Mouse (Mus musculus): Measurements from ENCODE around the gene Kif5a.

The Kif5a gene

GRCm38 (mm10) chr10:127289573-127290191 lies 26.5 kb upstream of the Kif5a start:
- DNase-seq (ENCODE audit: low spot score in 2 of 2), result peak in 1 of 2 experiments; percentile 39

GRCm38 (mm10) chr10:127288800-127289572 lies 25.8 kb upstream of the Kif5a start, which contains the start of gene Mbd6:
Mbd6 (minus strand) TSS chr10:127289018.
- peak; percentile 84 to 87 for DNase-seq (ENCODE audit: low spot score in 2 of 2)

DNA sequence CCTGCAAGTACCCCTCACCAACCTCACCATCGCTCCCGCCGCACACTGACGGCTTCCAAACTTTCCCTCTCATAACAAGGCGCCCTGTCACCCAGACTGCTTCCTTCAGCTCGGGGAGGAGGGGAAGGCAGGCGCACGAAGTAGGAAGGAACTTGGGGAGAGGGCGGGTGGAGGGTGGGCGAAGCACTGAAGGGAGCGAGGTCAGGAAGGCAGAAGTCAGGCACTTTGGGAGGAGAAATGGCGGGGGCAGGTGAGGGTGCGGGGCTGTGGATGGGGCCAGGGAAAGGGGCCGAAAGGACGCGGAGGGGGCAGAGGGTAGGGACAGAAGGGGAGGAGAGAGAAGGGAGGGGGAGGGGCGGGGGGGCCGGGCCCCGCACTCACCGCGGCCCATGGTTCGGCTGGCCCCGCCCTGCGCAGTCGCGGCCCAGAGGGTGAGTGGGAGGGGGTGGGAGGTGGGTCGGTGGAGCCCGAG lies 25.2 kb upstream of the Kif5a start:
- peak in 1 of 2 experiments; percentile 38 for DNase-seq (ENCODE audit: low spot score in 2 of 2)

- DNase-seq (ENCODE audit: low spot score in 2 of 2), result no peak
Observed at GRCm38 (mm10) chr10:127287936-127288293, 24.8 kb upstream of the Kif5a start.

GRCm38 (mm10) chr10:127287271-127287935 lies 24.3 kb upstream of the Kif5a start:
- DNase-seq (ENCODE audit: low spot score in 2 of 2), result no peak

- no peak for DNase-seq (ENCODE audit: low spot score in 2 of 2)
Observed at GRCm38 (mm10) chr10:127286730-127287129, 23.6 kb upstream of the Kif5a start.

- no peak for DNase-seq (ENCODE audit: low spot score in 2 of 2)
Observed at GRCm38 (mm10) chr10:127286194-127286593, 23.0 kb upstream of the Kif5a start.

- DNase-seq (ENCODE audit: low spot score in 2 of 2), result no peak
Observed at GRCm38 (mm10) chr10:127285644-127286043, 22.5 kb upstream of the Kif5a start.

DNA sequence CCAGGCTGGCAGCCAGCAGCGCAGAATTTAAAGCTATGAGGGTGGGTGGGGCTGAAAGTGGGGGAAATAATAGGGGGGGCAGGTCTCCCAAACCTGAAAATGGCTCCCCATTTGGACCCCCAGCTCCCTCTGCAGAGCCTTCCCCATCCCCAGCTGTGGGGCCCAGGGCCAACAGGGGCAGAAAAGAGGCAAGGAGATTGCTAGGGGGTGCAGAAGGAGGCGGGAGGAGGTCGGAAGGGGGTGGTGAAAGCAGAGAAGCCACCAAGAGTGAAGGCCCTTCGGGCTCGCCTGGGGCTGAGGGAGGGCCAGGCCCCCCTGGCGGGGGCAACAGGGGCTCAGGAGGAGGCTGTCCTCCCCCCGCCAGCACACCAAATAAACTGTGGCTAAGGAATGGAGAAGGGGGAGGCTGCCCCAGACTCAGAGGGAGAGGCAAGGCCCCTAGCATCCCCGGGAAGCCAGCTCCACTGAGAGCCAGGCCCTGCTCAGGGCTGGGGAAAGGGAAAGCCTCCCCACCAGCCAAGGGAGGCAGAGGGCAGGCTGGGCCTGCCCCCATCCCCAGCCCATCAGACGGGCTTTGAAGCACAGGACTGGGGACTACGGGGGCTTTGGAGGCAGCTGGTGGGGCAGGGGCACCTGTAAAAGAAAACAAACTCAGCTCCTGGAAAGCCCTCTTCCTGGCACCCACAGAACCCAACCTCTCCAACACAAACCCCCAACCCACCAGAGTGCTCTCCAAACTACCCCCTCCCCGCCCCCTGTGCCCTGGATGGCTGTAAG lies 21.8 kb upstream of the Kif5a start:
- DNase-seq (ENCODE audit: low spot score in 2 of 2), result no peak

GRCm38 (mm10) chr10:127284105-127284622 lies 21.0 kb upstream of the Kif5a start:
- no peak for DNase-seq (ENCODE audit: low spot score in 2 of 2)

- no peak for DNase-seq (ENCODE audit: low spot score in 2 of 2)
Observed at GRCm38 (mm10) chr10:127282620-127283215, 19.6 kb upstream of the Kif5a start.

- DNase-seq (ENCODE audit: low spot score in 2 of 2), result no peak
Observed at GRCm38 (mm10) chr10:127281316-127281715, 18.2 kb upstream of the Kif5a start.

- DNase-seq (ENCODE audit: low spot score in 2 of 2), result no peak
Observed at GRCm38 (mm10) chr10:127279730-127280129, 16.6 kb upstream of the Kif5a start.

DNA sequence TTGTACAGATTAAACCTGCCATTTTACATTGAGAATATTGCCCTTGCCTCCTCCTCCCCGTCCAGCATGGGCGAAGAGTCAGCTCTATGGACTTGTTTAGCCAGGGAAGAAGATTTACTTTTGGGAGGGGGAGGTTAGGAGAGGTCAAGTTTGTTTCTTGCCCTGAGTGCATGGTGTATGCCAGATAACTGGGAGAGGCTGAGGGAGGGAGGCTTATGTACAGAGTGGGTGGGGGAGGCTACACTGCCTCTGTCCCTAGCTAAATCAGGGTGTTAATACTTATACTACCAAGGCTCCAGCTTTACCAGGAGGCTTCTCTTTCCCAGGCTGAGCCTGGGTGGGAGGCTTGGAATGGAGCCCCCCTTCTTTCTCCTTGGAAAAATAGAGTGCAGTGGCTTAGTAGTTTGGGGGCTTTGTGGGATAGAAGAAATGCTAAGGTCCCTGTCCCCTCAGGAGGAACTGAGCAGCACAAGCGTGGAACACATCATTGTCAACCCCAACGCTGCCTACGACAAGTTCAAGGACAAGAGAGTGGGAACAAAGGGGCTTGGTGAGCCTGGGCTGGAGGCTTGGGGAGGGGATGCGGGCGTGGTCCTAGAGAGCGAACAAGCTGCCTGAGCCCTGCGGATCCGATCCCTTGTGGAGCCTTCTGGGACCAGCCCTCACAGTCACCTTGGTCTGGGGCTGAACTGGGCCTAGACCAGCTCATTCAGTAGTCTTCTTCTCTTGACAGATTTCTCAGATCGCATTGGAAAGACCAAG lies 11.3 kb upstream of the Kif5a start:
- no peak for DNase-seq (ENCODE audit: low spot score in 2 of 2)

GRCm38 (mm10) chr10:127272371-127272770 lies 9.2 kb upstream of the Kif5a start:
- no peak for DNase-seq (ENCODE audit: low spot score in 2 of 2)

- DNase-seq (ENCODE audit: low spot score in 2 of 2), result no peak
Observed at GRCm38 (mm10) chr10:127269884-127270283, 6.7 kb upstream of the Kif5a start.

DNA sequence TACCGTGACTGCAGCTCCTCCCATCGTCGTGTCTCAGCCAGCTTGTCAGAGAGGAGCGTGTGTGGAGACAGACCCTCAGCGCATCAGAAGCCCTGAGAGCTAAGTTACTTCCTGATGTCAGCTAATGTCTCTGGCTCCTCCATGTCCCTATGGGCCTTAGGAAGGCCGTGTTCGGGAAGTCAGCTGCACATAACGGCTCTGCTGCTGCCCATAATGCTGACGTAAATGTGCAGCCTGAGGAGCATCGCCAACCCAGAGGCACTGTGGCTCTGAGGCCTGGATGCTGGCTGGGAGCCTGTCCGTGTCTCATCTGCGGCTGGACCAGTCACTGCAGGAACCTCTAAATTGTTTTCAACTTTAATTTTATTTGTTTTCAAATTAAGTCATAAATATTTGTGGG lies 5.9 kb upstream of the Kif5a start:
- no peak for DNase-seq (ENCODE audit: low spot score in 2 of 2)

DNA sequence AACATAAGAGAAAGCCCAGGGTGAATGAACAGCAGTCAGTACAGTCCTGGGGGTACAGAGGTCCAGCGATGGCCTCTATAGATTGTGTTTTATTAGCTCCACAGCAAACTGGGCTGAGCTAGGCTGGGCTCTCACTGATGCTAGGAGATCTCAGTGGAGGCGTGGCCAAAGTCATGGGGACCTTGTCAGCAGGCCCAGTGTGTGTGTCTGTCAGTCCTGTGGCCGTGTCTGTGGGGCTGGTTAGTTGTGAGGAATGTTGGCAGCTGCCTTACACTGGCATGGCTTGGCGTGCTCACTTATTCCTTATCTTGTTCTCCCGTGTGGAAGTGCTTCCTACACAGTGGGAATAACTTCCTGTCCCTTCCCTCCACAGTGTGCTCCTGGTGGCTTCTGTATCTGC lies 5.3 kb upstream of the Kif5a start:
- no peak for DNase-seq (ENCODE audit: low spot score in 2 of 2)

DNA sequence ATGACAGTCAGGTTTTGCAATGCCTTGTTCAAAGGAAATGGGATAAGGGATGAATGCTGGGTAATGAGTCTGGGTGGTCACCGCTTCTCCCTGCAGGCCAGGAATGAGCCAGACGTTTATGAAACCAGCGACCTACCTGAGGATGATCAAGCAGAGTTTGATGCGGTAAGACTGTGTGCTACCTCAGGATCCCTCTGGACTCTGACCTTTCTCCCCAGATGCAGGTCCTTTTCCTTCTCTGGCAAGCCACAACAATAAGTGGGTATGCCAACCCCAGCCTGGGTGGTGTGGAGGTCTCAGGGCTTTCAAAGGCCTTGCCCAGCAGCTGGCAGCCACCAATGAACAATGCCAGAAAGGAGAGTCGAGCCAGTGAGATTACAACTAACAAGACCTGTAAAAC lies 4.2 kb upstream of the Kif5a start:
- no peak for DNase-seq (ENCODE audit: low spot score in 2 of 2)

Data from frontal cortex, postnatal 36 days (tissue).